Mouse (Mus musculus): Measurements from ENCODE around the gene Ccdc54. TPM values are rescaled to one million over a fixed set of nuclear protein-coding genes. Genes with fewer than 3 reads are reported as not detected.

Ccdc54 gene
- total and polyA plus RNA-seq, 3 experiments, result not detected

DNA sequence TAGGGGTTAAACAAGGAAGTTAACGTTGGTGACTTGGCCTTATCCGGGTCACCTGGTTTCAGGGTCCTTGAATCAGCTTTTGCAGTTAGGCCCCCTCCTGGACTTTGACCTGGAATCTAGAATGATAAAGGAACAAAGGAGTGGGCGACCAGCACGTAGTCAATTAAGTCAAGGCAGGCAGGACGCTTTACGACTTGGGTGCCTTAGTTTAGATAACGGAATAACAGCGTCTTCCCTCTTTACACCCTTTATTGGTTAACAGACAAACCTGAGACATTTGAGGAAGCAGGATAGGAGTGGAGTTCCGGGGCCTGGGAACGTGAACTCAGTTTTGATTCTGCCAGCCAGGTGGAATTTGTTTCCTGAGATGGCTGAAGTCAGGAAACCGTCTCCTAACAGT, 13.9 kb upstream of the Ccdc54 start:
- in situ Hi-C loops (cut with MboI; ENCODE audit: low pct_ligation_motif_present, low pct_unique_long_range_greater_than_20kb, low sequenced_read_pairs) (no loop called here), dilution Hi-C loops (cut with MboI; ENCODE audit: extremely low pct_ligation_motif_present, extremely low pct_unique_long_range_greater_than_20kb, low sequenced_read_pairs) (no loop called here)
- no peak overlapping the region for H3K4me3 ChIP-seq (replicated peaks in 1 of 3; ENCODE audit: low read depth in 2 of 3, low read length in 2 of 3, poor library complexity in 1 of 3)
- no peak overlapping the region for H3K27ac ChIP-seq (ENCODE audit: insufficient read depth, low read depth)
- no peaks in the 10 kb centered on the region for H3K36me3 ChIP-seq (replicated peaks in 1 of 2; ENCODE audit: control insufficient read depth in 1 of 2, insufficient read depth in 1 of 2, low read length in 1 of 2)
- no peaks in the 10 kb centered on the region for H3K27me3 ChIP-seq (replicated peaks)
- H3K9ac ChIP-seq (ENCODE audit: insufficient read depth, low read depth), result no peak overlapping the region
- no peaks in the 10 kb centered on the region for H3K9me3 ChIP-seq (replicated peaks; ENCODE audit: low read length)
- H3K4me2 ChIP-seq (ENCODE audit: insufficient read depth, low read depth, poor library complexity, severe bottlenecking), result no peak overlapping the region
- H3K79me2 ChIP-seq (replicated peaks; ENCODE audit: control insufficient read depth, extremely low read depth, insufficient read depth, poor library complexity, severe bottlenecking), result no peaks in the 10 kb centered on the region
- TF ChIP-seq RAD21 (IDR thresholded peaks at IDR 0.05; ENCODE audit: low read depth, low read length), result no peak
- no peak for TF ChIP-seq NRF1 (IDR thresholded peaks at IDR 0.05; ENCODE audit: low read depth, low read length)
- no peak for TF ChIP-seq EP300 (IDR thresholded peaks at IDR 0.05; ENCODE audit: low read length)
- no peak for TF ChIP-seq MAZ (IDR thresholded peaks at IDR 0.05; ENCODE audit: low read depth, low read length)
- TF ChIP-seq USF1 (IDR thresholded peaks at IDR 0.05; ENCODE audit: low read depth, low read length), result no peak
- no peak for TF ChIP-seq SMC3 (IDR thresholded peaks at IDR 0.05; ENCODE audit: low read depth, low read length)
- TF ChIP-seq ETS1 (conservative IDR thresholded peaks at IDR 0.05; ENCODE audit: low read depth, low read length), result no peak
- no peak for TF ChIP-seq CTCF (conservative IDR thresholded peaks at IDR 0.05 in 1 of 2, IDR thresholded peaks at IDR 0.05 in 1 of 2; ENCODE audit: low read depth in 2 of 2, low read length in 2 of 2)
- peaks cover 0 to 6% of the 10 kb centered on the region in 2 experiments; a peak in 1 of 4 replicates for H3K4me1 ChIP-seq (ENCODE audit: control insufficient read depth in 1 of 2, insufficient read depth in 2 of 2)
- DNase-seq (ENCODE audit: extremely low read depth), result no peak

DNA sequence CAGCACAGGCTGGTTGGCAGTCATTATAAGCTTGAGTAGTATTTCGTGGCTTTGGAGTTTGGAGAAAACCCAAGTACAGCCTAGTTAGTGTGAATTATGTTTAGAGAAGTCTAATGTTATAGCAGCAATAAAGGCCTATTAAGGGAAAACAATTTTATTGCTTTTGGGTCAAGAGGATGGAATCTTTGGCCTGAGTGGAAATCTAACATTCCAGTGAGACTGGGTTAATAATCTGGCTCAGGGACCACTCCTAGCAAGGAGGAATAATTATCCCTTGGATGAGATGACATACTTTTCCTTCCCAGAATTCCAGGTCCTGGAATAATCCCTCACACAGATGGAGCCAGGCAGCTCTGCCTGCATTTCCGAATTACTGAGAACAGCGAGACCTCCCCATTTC, 11.0 kb upstream of the Ccdc54 start:
- TF ChIP-seq NELFE (IDR thresholded peaks at IDR 0.05; ENCODE audit: low read depth, low read length) (no peak), MXI1 (IDR thresholded peaks at IDR 0.05; ENCODE audit: low read depth, low read length) (no peak), CHD1 (IDR thresholded peaks at IDR 0.05; ENCODE audit: low read depth, low read length) (no peak), ZC3H11A (IDR thresholded peaks at IDR 0.05; ENCODE audit: low read depth, low read length) (no peak), CTCF (conservative IDR thresholded peaks at IDR 0.05 in 1 of 2, IDR thresholded peaks at IDR 0.05 in 1 of 2; ENCODE audit: low read depth in 2 of 2, low read length in 2 of 2) (no peak), NRF1 (IDR thresholded peaks at IDR 0.05; ENCODE audit: low read depth, low read length) (no peak), GABPA (IDR thresholded peaks at IDR 0.05; ENCODE audit: insufficient replicate concordance, low read depth, low read length) (no peak), POLR2AphosphoS2 (IDR thresholded peaks at IDR 0.05; ENCODE audit: low read depth, low read length) (no peak), PAX5 (IDR thresholded peaks at IDR 0.05; ENCODE audit: low read length) (no peak), ZNF384 (IDR thresholded peaks at IDR 0.05; ENCODE audit: low read depth, low read length) (no peak), ETS1 (conservative IDR thresholded peaks at IDR 0.05; ENCODE audit: low read depth, low read length) (no peak), RAD21 (IDR thresholded peaks at IDR 0.05; ENCODE audit: low read depth, low read length) (no peak), SIN3A (IDR thresholded peaks at IDR 0.05; ENCODE audit: low read length) (no peak), RCOR1 (conservative IDR thresholded peaks at IDR 0.05; ENCODE audit: low read depth, low read length) (no peak), USF1 (IDR thresholded peaks at IDR 0.05; ENCODE audit: low read depth, low read length) (no peak), JUN (IDR thresholded peaks at IDR 0.05; ENCODE audit: insufficient read depth, low read depth, low read length) (no peak), BHLHE40 (IDR thresholded peaks at IDR 0.05; ENCODE audit: low read depth, low read length) (no peak), SMC3 (IDR thresholded peaks at IDR 0.05; ENCODE audit: low read depth, low read length) (no peak)
- Histone ChIP-seq H3K4me1 (ENCODE audit: control insufficient read depth in 1 of 2, insufficient read depth in 2 of 2) (peaks cover 3 to 4% of the 10 kb centered on the region in 2 experiments; a peak in 1 of 4 replicates), H3K4me3 (replicated peaks in 1 of 3; ENCODE audit: low read depth in 2 of 3, low read length in 2 of 3, poor library complexity in 1 of 3) (no peak overlapping the region), H3K9me3 (replicated peaks; ENCODE audit: low read length) (no peaks in the 10 kb centered on the region), H3K9ac (ENCODE audit: insufficient read depth, low read depth) (no peak overlapping the region), H3K4me2 (ENCODE audit: insufficient read depth, low read depth, poor library complexity, severe bottlenecking) (no peak overlapping the region), H3K36me3 (replicated peaks in 1 of 2; ENCODE audit: control insufficient read depth in 1 of 2, insufficient read depth in 1 of 2, low read length in 1 of 2) (no peaks in the 10 kb centered on the region), H3K79me2 (replicated peaks; ENCODE audit: control insufficient read depth, extremely low read depth, insufficient read depth, poor library complexity, severe bottlenecking) (no peaks in the 10 kb centered on the region), H3K27me3 (replicated peaks) (no peaks in the 10 kb centered on the region), H3K27ac (ENCODE audit: insufficient read depth, low read depth) (no peak overlapping the region)
- no peak for DNase-seq (ENCODE audit: extremely low read depth)
- dilution Hi-C loops (cut with MboI; ENCODE audit: extremely low pct_ligation_motif_present, extremely low pct_unique_long_range_greater_than_20kb, low sequenced_read_pairs), result no loop called here
- in situ Hi-C loops (cut with MboI; ENCODE audit: low pct_ligation_motif_present, low pct_unique_long_range_greater_than_20kb, low sequenced_read_pairs), result no loop called here

Data from CH12.LX (cell line).